ENCODE assay signal across 7 mouse cellular contexts in the genomic region with DNA sequence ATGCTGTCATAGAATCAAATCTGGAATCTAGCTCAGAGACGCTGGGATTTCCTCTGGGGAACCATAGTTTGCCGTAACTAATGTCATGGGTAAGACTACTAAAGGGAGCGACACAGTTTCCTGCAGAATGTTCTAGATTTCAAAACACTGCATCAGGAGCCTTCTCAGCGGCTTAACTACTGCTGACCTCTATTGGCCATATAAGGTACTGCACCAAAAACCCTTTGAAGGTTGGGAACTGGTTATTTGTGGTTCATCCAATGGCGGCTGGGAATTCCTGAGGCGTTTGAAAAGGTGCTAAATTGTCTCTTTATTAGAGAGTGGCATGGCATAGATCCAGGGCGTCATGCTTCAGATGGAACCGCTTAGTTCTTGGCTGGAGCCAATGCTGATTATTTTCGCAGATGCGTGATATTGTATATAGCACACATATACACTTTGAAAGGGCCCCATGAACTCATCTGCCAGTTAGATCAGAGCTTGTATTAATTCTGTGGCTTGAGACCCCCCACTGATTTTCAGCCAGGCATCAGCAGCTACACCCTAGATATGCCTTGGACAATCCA.
A peak's percentile ranks its signal among the peaks of the same experiment; 100 is the strongest.
DNase-seq lines count a peak whose midpoint lies in the region; ATAC-seq and TF ChIP-seq lines count a peak whose summit lies in the region.

No protein-coding gene starts in this region.

- ATAC-seq in forebrain, embryonic 12.5 days (ENCODE audit: low FRiP score): peak; percentile 58; the same call in 1 of the 2 replicates
- peak; percentile 23; the same call in 1 of the 2 replicates for ATAC-seq in kidney, embryonic 16.5 days (ENCODE audit: low FRiP score, low TSS enrichment)
- ATAC-seq in lung, embryonic 14.5 days (ENCODE audit: insufficient read depth): peak; percentile 63

- H3K4me3 ChIP-seq in forebrain, embryonic 12.5 days (replicated peaks): no peak overlapping the region
- H3K4me3 ChIP-seq in kidney, embryonic 16.5 days (ENCODE audit: low read length): no peak overlapping the region
- no peak overlapping the region for H3K4me3 ChIP-seq in lung, embryonic 14.5 days (ENCODE audit: low read depth, low read length)

- peak; percentile 92 for TF ChIP-seq CTCF in lung, embryonic 14.5 days (IDR thresholded peaks at IDR 0.05; ENCODE audit: low read depth)

- no peak overlapping the region for H3K9ac ChIP-seq in forebrain, embryonic 12.5 days
- no peak overlapping the region for H3K9ac ChIP-seq in kidney, embryonic 16.5 days (replicated peaks; ENCODE audit: low read length)
- H3K9ac ChIP-seq in lung, embryonic 14.5 days: no peak overlapping the region

- no peaks in the 10 kb centered on the region for H3K4me1 ChIP-seq in forebrain, embryonic 12.5 days
- no peaks in the 10 kb centered on the region for H3K4me1 ChIP-seq in kidney, embryonic 16.5 days (ENCODE audit: insufficient read depth, low read length)
- no peaks in the 10 kb centered on the region for H3K4me1 ChIP-seq in lung, embryonic 14.5 days (ENCODE audit: insufficient read depth)

- 49% methylated on average over 10 of the region's 10 CpGs for WGBS in forebrain, embryonic 12.5 days
- WGBS in kidney, embryonic 16.5 days: 39% methylated on average over 10 of the region's 10 CpGs
- WGBS in lung, embryonic 14.5 days: 35% methylated on average over 10 of the region's 10 CpGs

- no peaks in the 10 kb centered on the region for H3K9me3 ChIP-seq in forebrain, embryonic 12.5 days
- H3K9me3 ChIP-seq in kidney, embryonic 16.5 days (ENCODE audit: low read length): no peaks in the 10 kb centered on the region
- H3K9me3 ChIP-seq in lung, embryonic 14.5 days (ENCODE audit: low read depth, low read length): no peaks in the 10 kb centered on the region

- H3K36me3 ChIP-seq in forebrain, embryonic 12.5 days (replicated peaks): no peaks in the 10 kb centered on the region
- no peaks in the 10 kb centered on the region for H3K36me3 ChIP-seq in kidney, embryonic 16.5 days (ENCODE audit: insufficient read depth, low read length)
- H3K36me3 ChIP-seq in lung, embryonic 14.5 days (ENCODE audit: insufficient read depth): no peaks in the 10 kb centered on the region

- H3K27me3 ChIP-seq in forebrain, embryonic 12.5 days: no peaks in the 10 kb centered on the region; the same call in 1 of the 2 replicates
- H3K27me3 ChIP-seq in kidney, embryonic 16.5 days (ENCODE audit: insufficient read depth, low read length): no peaks in the 10 kb centered on the region
- H3K27me3 ChIP-seq in lung, embryonic 14.5 days (ENCODE audit: insufficient read depth, low read length): no peaks in the 10 kb centered on the region

- DNase-seq in right cerebral cortex, postnatal 10 days (ENCODE audit: low spot score in 2 of 2): peak; percentile 31 to 36
- no peak for DNase-seq in right cerebral cortex, postnatal 4 days
- peak; percentile 67 for DNase-seq in brain, adult 2 months (ENCODE audit: low read depth, low spot score)
- DNase-seq in lung, embryonic 14.5 days: peak; percentile 87
- DNase-seq in retina, postnatal 7 days (ENCODE audit: low read depth, low spot score): peak; percentile 36

- no peak overlapping the region for H3K4me2 ChIP-seq in forebrain, embryonic 12.5 days
- H3K4me2 ChIP-seq in kidney, embryonic 16.5 days (replicated peaks; ENCODE audit: low read depth, low read length): no peak overlapping the region
- H3K4me2 ChIP-seq in lung, embryonic 14.5 days: no peak overlapping the region

- H3K27ac ChIP-seq in forebrain, embryonic 12.5 days: no peak overlapping the region
- H3K27ac ChIP-seq in kidney, embryonic 16.5 days (ENCODE audit: low read length): no peak overlapping the region
- no peak overlapping the region for H3K27ac ChIP-seq in lung, embryonic 14.5 days (ENCODE audit: low read depth)
